Mouse (Mus musculus) right cerebral cortex, adult 18-20 months (tissue): Measurements from ENCODE around the gene Cox8a.

Source experiments
- DNase-seq: peaks from one replicate; pipeline ENCODE4 v3.0.0; 2022; ENCODE audit warnings: mixed read lengths

Cox8a gene

GRCm38 (mm10) chr19:7217162-7217925 lies at the start of gene Cox8a:
Gene Cox8a, minus strand, starts transcription at chr19:7217616.
- peak; percentile 98 for DNase-seq

GRCm38 (mm10) chr19:7266421-7266831 lies 49.0 kb upstream of the Cox8a start:
- DNase-seq: no peak

- DNase-seq: no peak
These were observed 48.2 kb upstream of the Cox8a start for GRCm38 (mm10) chr19:7265478-7266191.

GRCm38 (mm10) chr19:7264766-7265331 lies 47.4 kb upstream of the Cox8a start:
- DNase-seq: no peak

GRCm38 (mm10) chr19:7264088-7264765 lies 46.8 kb upstream of the Cox8a start:
- peak; percentile 73 for DNase-seq

GRCm38 (mm10) chr19:7262592-7262991 lies 45.2 kb upstream of the Cox8a start:
- no peak for DNase-seq

- DNase-seq: no peak
These were observed 44.5 kb upstream of the Cox8a start for GRCm38 (mm10) chr19:7261964-7262363.

GRCm38 (mm10) chr19:7261476-7261875 lies 44.1 kb upstream of the Cox8a start:
- DNase-seq: no peak

- no peak for DNase-seq
These were observed 40.5 kb upstream of the Cox8a start for GRCm38 (mm10) chr19:7257881-7258280.

- DNase-seq: no peak
These were observed 28.6 kb upstream of the Cox8a start for GRCm38 (mm10) chr19:7246021-7246420.

GRCm38 (mm10) chr19:7240782-7241690 lies 23.6 kb upstream of the Cox8a start, which contains the start of gene Naa40:
Gene Naa40, minus strand, starts transcription at chr19:7241183.
- peak; percentile 94 for DNase-seq

GRCm38 (mm10) chr19:7240291-7240690 lies 22.9 kb upstream of the Cox8a start:
- DNase-seq: no peak

GRCm38 (mm10) chr19:7239574-7239973 lies 22.2 kb upstream of the Cox8a start:
- no peak for DNase-seq

- no peak for DNase-seq
These were observed 19.3 kb upstream of the Cox8a start for GRCm38 (mm10) chr19:7236742-7237141.

GRCm38 (mm10) chr19:7236011-7236410 lies 18.6 kb upstream of the Cox8a start:
- no peak for DNase-seq

GRCm38 (mm10) chr19:7235461-7235860 lies 18.0 kb upstream of the Cox8a start:
- no peak for DNase-seq

GRCm38 (mm10) chr19:7234537-7235221 lies 17.3 kb upstream of the Cox8a start:
- peak; percentile 87 for DNase-seq

- DNase-seq: no peak
These were observed 9.1 kb upstream of the Cox8a start for GRCm38 (mm10) chr19:7226511-7226914.

GRCm38 (mm10) chr19:7225096-7225690 lies 7.8 kb upstream of the Cox8a start:
- DNase-seq: no peak

- no peak for DNase-seq
These were observed 6.8 kb upstream of the Cox8a start for GRCm38 (mm10) chr19:7224253-7224652.

- no peak for DNase-seq
These were observed 6.1 kb upstream of the Cox8a start for GRCm38 (mm10) chr19:7223488-7223887.
